Mouse (Mus musculus) embryo, embryonic 11 days (tissue): ENCODE data around the gene Zscan4f.
"Not testable (repeated sequence)": the region's sequence is repeated elsewhere in the genome, so short reads cannot be mapped to it uniquely, and the experiment has no call there.

Experiments
- DNase-seq: peaks from one replicate; pipeline ENCODE4 v3.0.0-alpha.2; 2015

The Zscan4f gene

DNA sequence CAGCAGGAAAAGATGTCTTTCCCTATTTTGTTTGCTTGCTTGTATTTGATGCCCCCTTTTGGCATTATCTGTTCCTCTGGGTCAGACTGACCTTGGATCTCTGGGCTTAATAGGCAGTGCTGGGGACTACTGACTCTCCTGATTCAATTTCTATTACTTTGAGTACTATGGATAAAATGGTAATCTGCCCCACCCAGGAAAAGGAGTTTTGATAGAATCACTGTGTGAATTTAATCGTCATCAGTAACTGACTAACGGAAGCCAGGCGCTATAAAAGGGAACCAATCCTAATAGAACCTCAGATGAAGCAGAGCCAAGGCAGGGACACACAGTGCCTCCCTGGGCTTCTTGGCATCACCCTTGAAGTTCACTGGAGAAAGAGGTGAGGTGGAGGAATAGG is at the start of gene Zscan4f:
TSS of gene Zscan4f (plus strand) at position 301 of the 400 bp plus-strand sequence.
- DNase-seq = not testable (repeated sequence)

DNA sequence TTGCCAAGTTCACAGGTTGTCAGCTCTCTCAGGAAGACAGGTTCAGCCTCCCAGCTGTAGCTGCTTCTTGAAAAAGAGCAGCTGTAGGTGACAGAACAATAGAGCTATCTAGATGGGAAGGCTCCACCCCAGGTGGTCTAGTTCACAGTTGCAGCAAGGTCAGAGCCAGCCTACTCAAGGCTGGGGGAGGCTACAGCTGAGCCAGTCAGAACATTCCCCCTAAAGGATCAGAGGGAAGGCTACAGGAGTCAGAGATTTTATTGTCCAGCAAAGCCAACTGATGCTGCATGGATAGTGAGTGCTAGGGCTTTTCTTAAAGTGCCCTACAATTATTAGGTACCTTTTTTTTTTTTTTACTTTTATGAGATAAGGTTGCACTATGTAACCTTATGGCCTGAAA is 13.1 kb upstream of the Zscan4f start:
- not testable (repeated sequence) for DNase-seq
